Mouse (Mus musculus) lung, postnatal 36 days (tissue): ENCODE results near the gene Gm20425.

Experiments
- DNase-seq: peaks from one replicate; pipeline ENCODE4 v3.0.0; 2022; ENCODE audit warnings: mixed read lengths

The Gm20425 gene

GRCm38 (mm10) chr9:103149074-103149799, 80.9 kb downstream of the Gm20425 start:
- no peak for DNase-seq

- DNase-seq = no peak
These were observed 83.0 kb downstream of the Gm20425 start for GRCm38 (mm10) chr9:103147103-103147502.

DNA sequence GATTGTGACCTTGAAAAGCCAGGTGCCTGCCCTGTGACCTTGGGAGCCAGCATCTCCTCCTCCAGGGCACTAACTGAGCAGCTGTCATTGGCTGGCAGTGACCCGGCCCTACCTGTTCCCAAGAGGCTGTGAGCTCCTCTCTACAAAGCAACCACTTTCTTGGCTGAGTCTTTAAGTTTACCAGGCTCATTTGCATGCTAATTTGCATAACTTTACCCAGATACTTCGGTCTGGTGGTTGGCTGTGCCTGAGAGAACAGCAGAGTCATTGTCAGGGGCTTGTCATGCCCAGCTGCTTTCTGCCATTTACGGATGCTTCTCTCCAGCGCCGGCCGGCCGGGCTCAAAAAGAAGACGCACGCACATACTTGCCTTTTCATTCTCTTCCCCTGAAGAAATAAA, 83.4 kb downstream of the Gm20425 start:
- DNase-seq = no peak

- DNase-seq = no peak
These were observed 83.8 kb downstream of the Gm20425 start for GRCm38 (mm10) chr9:103146257-103146656.

- no peak for DNase-seq
These were observed 84.8 kb downstream of the Gm20425 start for GRCm38 (mm10) chr9:103145351-103145750.

DNA sequence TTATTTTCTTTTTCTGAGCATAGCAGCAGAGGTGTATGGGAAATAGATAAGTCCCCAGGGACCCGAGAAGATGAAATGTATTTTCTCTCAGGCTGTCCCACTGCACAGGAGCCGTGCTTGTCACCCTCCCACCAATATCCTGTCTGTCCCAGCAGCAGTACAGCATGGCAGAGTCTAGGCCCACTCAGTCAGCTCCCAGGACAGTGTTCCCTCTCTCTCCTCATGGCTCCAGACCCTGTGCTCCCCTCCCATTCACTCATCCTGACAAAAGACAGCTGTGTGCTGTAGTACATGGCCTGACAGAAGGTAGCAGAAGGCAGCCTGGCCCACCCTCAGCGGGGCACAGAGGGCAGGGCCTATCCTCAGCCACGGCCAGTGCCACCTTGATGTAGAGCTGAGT, 86.2 kb downstream of the Gm20425 start:
- DNase-seq = no peak

DNA sequence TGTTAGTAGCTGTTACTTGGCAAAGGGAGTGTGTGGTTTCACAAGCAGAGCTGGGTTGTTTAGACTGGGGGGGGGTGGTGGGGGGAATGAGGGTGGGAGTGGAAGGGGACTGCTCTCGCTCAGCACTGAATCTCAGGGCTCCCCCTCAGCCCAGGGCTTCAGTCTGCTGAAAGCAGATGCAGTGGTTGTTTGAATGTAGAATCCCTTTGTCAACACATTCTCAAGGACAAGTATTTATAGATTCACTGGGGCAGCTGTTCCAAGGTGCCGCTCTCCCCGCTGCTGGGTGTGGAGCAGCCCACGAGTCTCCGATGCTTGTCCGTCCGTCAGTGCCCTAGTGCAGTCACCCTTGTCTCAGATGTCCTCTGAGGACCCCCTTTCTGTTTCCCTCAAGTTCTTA, 88.8 kb downstream of the Gm20425 start:
- no peak for DNase-seq

DNA sequence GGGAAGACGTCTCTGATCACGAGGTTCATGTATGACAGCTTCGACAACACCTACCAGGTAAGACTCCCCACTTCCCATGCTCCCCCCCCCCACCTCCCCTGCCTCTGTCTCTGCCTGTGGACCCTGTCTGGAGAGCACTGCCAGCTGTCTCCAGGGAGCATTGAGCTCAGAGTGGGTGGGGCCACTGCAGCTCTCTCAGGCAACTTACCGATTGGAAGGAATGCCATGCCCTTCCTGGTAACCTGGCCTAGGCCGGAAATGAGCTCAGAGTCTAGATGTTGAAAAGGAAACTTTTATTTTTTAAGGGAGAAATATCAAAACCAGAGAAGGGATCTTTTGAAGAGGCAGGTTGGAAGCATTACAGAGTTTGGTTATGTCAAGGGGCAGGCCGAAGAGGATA, 89.7 kb downstream of the Gm20425 start:
- DNase-seq = no peak
